ENCODE assay signal across 8 mouse cellular contexts in the genomic region with DNA sequence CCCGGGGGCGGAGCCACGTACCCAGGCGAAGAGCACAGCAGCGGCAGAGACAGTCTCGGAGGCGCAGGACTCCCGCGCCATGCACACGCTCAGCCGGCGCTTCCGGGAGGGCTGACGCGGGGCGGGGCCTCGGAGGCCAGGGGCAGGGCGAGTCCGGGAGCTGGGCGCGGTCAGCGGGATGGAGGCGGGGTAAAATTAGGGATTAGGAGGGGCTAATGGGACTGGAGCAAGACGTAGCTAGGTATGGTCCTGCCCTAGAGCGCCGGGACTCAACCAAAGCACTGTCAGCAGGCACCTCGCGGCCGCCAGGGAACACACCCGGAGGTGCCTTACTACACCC. TPM values are rescaled to one million over a fixed set of nuclear protein-coding genes. Genes with fewer than 3 reads are reported as not detected.
A peak's percentile ranks its signal among the peaks of the same experiment; 100 is the strongest.
DNase-seq lines count a peak whose midpoint lies in the region; ATAC-seq lines count a peak whose summit lies in the region.

Gene Sergef (minus strand): TSS at position 116 of the 340 bp plus-strand sequence.

- intact Hi-C loops in heart, postnatal 36 days (cut with DNase I) = no loop called here

- peak within 1 kb of the TSS; percentile 79 for H3K9ac ChIP-seq in forebrain, embryonic 16.5 days (replicated peaks; ENCODE audit: low read depth, low read length)
- peak within 1 kb of the TSS; percentile 85 for H3K9ac ChIP-seq in lung, embryonic 16.5 days (ENCODE audit: low read length)

- peak within 1 kb of the TSS; percentile 87 for H3K27ac ChIP-seq in forebrain, embryonic 16.5 days (ENCODE audit: low read length)
- peak within 1 kb of the TSS; percentile 50 for H3K27ac ChIP-seq in lung, embryonic 16.5 days (ENCODE audit: low read length)

- no peaks in the 10 kb centered on the region for H3K36me3 ChIP-seq in forebrain, embryonic 16.5 days (ENCODE audit: control insufficient read depth, insufficient read depth)
- no peaks in the 10 kb centered on the region for H3K36me3 ChIP-seq in lung, embryonic 16.5 days (ENCODE audit: control insufficient read depth, insufficient read depth, low read length)

- H3K4me1 ChIP-seq in forebrain, embryonic 16.5 days (replicated peaks; ENCODE audit: control insufficient read depth, insufficient read depth, low read length) = peaks cover 29% of the 10 kb centered on the region
- peaks cover 13% of the 10 kb centered on the region for H3K4me1 ChIP-seq in lung, embryonic 16.5 days (replicated peaks; ENCODE audit: control insufficient read depth, insufficient read depth, low read length)

- peak within 1 kb of the TSS; percentile 92 for H3K4me2 ChIP-seq in forebrain, embryonic 16.5 days (ENCODE audit: low read length)
- H3K4me2 ChIP-seq in lung, embryonic 16.5 days (ENCODE audit: low read depth, low read length) = peak within 1 kb of the TSS; percentile 95

- H3K4me3 ChIP-seq in forebrain, embryonic 16.5 days (replicated peaks; ENCODE audit: low read length) = peak within 1 kb of the TSS; percentile 78
- peak within 1 kb of the TSS; percentile 84 for H3K4me3 ChIP-seq in lung, embryonic 16.5 days (ENCODE audit: low read length)

- WGBS in forebrain, embryonic 16.5 days = under 1% methylated on average over 30 of the region's 30 CpGs
- WGBS in lung, embryonic 16.5 days = under 1% methylated on average over 30 of the region's 30 CpGs

- DNase-seq in MN1 (ENCODE audit: low spot score) = peak; percentile 92
- DNase-seq in cerebellum, adult 18-20 months = peak; percentile 91 to 97
- peak; percentile 87 to 89 for DNase-seq in heart, postnatal 36 days
- DNase-seq in layer of hippocampus, adult 8-10 months (ENCODE audit: low spot score in 2 of 2) = peak; percentile 83 to 84
- DNase-seq in ovary, postnatal 10 days (ENCODE audit: low spot score) = peak; percentile 58
- DNase-seq in urinary bladder, adult 18-20 months (ENCODE audit: low spot score in 2 of 2) = peak; percentile 86 to 87

- no peaks in the 10 kb centered on the region for H3K9me3 ChIP-seq in forebrain, embryonic 16.5 days (ENCODE audit: control insufficient read depth, low read length)
- H3K9me3 ChIP-seq in lung, embryonic 16.5 days (ENCODE audit: control insufficient read depth, low read length) = no peaks in the 10 kb centered on the region

- ATAC-seq in forebrain, embryonic 16.5 days = peak; percentile 96
- ATAC-seq in lung, embryonic 16.5 days (ENCODE audit: low read depth) = peak; percentile 98

- no peaks in the 10 kb centered on the region for H3K27me3 ChIP-seq in forebrain, embryonic 16.5 days (replicated peaks; ENCODE audit: control insufficient read depth, insufficient read depth, low read length)
- peaks cover 4% of the 10 kb centered on the region; the same call in 1 of the 2 replicates for H3K27me3 ChIP-seq in lung, embryonic 16.5 days (ENCODE audit: control insufficient read depth, insufficient read depth, low read depth, low read length)

RNA-seq across cellular contexts. Expression of gene Sergef, which starts in this region (rescaled TPM):
- 27.2 and 32.6 TPM in 2 replicates for polyA plus RNA-seq in forebrain, embryonic 16.5 days (2015; fragmentation: Nextera tagmentation; extraction: Ambion mirVana)
- 1 to 10 TPM; 3.0 to 4.7 TPM for total RNA-seq in heart, postnatal 36 days (2021)
- 10 to 100 TPM; 47.2 to 59.9 (median 51.2) TPM for total RNA-seq in layer of hippocampus, adult 8-10 months (2022)
- polyA plus RNA-seq in lung, embryonic 16.5 days (2015; fragmentation: Nextera tagmentation; extraction: Ambion mirVana) = 13.3 and 14.4 TPM in 2 replicates

Comparison
In these comparisons a context has a peak if more than half of its experiments do, and no peak if none do; other contexts are left out.
1. Peak in every context shown above with its lines: DNase-seq, ATAC-seq, H3K4me3 ChIP-seq and H3K27ac ChIP-seq.
2. RNA of gene Sergef (total RNA-seq): 47.2 to 59.9 TPM in layer of hippocampus, adult 8-10 months; 3.0 to 4.7 TPM in heart, postnatal 36 days; every median in the first group is over 4 times any median in the second.